In the genomic region with DNA sequence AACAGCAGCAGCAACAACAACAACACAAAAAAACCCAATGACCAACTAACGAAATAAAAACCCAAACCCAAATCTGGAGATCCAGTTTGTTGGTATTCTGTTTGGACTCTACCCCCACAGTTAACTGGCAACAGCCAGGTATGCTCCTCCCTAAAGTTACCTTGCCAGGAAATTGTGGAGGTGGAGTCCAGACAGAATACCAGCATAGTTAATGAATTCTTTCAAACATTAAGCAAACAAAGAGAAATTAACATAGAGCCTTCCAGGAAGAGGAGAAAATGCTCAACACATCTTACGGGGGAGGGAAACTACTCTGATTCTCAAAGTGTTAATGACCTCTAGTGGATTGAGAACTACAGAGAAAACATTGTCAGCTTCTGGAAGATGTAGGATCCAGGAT, we compare ENCODE assay signal across 18 mouse cellular contexts.
"Had no signal": no experiment of that assay in that cellular context is flagged by ENCODE, and none has a peak within 500 bp of the region (broad histone marks: within the 10 kb centered on the region; RNA-seq: fewer than 3 reads in every experiment).

No protein-coding gene starts in this region.

- H3K27ac ChIP-seq: limb, embryonic 15.5 days; liver, embryonic 13.5 days; lung, embryonic 15.5 days; macrophage; midbrain, embryonic 12.5 days; neural tube, embryonic 13.5 days had no signal

- H3K4me1 ChIP-seq: limb, embryonic 15.5 days; liver, embryonic 13.5 days; lung, embryonic 15.5 days; megakaryocyte, embryonic 14.5 days had no signal

- H3K9ac ChIP-seq: limb, embryonic 15.5 days; liver, embryonic 13.5 days; liver, postnatal 0 days; lung, embryonic 15.5 days; midbrain, embryonic 12.5 days; neural tube, embryonic 13.5 days had no signal

- DNase-seq: layer of hippocampus, adult 9-11 months; layer of hippocampus, postnatal 36 days; liver, embryonic 13.5 days; liver, postnatal 0 days; lung, postnatal 14 days; retina, postnatal 1 day; right cerebral cortex, postnatal 4 days; spleen, adult 18-20 months; thymus, adult 18-20 months; thymus, postnatal 25 days had no signal

- H3K27me3 ChIP-seq: liver, embryonic 13.5 days; lung, embryonic 15.5 days; megakaryocyte, embryonic 14.5 days; midbrain, embryonic 12.5 days; neural tube, embryonic 13.5 days had no signal

- H3K4me3 ChIP-seq: limb, embryonic 15.5 days; liver, embryonic 13.5 days; lung, embryonic 15.5 days; megakaryocyte, embryonic 14.5 days; midbrain, embryonic 12.5 days; neural tube, embryonic 13.5 days had no signal

- H3K9me3 ChIP-seq: limb, embryonic 15.5 days; liver, embryonic 13.5 days; lung, embryonic 15.5 days; megakaryocyte, embryonic 14.5 days; midbrain, embryonic 12.5 days; neural tube, embryonic 13.5 days had no signal

- H3K4me2 ChIP-seq: limb, embryonic 15.5 days; liver, embryonic 13.5 days; lung, embryonic 15.5 days; midbrain, embryonic 12.5 days; neural tube, embryonic 13.5 days had no signal

- ATAC-seq: intestine, embryonic 16.5 days; liver, postnatal 0 days; midbrain, embryonic 16.5 days had no signal

- H3K36me3 ChIP-seq: limb, embryonic 15.5 days; liver, embryonic 13.5 days; lung, embryonic 15.5 days; midbrain, embryonic 12.5 days; neural tube, embryonic 13.5 days had no signal
